13 mouse cellular contexts compared by ENCODE assay signal in genomic region chr2:75670446-75671336, GRCm38 (mm10). TPM values are rescaled to one million over a fixed set of nuclear protein-coding genes. Genes with fewer than 3 reads are reported as not detected.
DNase-seq lines count a peak whose midpoint lies in the region; ATAC-seq and TF ChIP-seq lines count a peak whose summit lies in the region.
"Had no signal": no experiment of that assay in that cellular context is flagged by ENCODE, and none has a peak within 500 bp of the region (broad histone marks: within the 10 kb centered on the region; RNA-seq: fewer than 3 reads in every experiment).

No protein-coding gene starts in this region.

- H3K4me2 ChIP-seq in lung, postnatal 0 days (replicated peaks; ENCODE audit: low read depth, low read length) = no peak overlapping the region
- H3K4me2 ChIP-seq in intestine, embryonic 15.5 days (replicated peaks) = no peak overlapping the region
- H3K4me2 ChIP-seq: embryonic facial prominence, embryonic 15.5 days; midbrain, embryonic 13.5 days; neural tube, embryonic 12.5 days had no signal

- TF ChIP-seq EP300 in heart, adult 2 months (IDR thresholded peaks at IDR 0.05; ENCODE audit: insufficient read depth, low read depth, low read length) = no peak
- TF ChIP-seq EP300 in lung, postnatal 0 days (IDR thresholded peaks at IDR 0.05) = no peak

- TF ChIP-seq CTCF in heart, adult 2 months (IDR thresholded peaks at IDR 0.05) = peak; percentile 31
- TF ChIP-seq CTCF in lung, postnatal 0 days (IDR thresholded peaks at IDR 0.05) = peak; percentile 30; the same call in 1 of the 2 replicates

- no peak overlapping the region for H3K27ac ChIP-seq in heart, adult 2 months
- no peak overlapping the region for H3K27ac ChIP-seq in lung, postnatal 0 days (ENCODE audit: low read length)
- H3K27ac ChIP-seq in intestine, embryonic 15.5 days = no peak overlapping the region
- H3K27ac ChIP-seq: embryonic facial prominence, embryonic 15.5 days; midbrain, embryonic 13.5 days; neural tube, embryonic 12.5 days had no signal

- ATAC-seq in lung, postnatal 0 days = no peak
- ATAC-seq in intestine, embryonic 15.5 days = 0 out of 2 replicates have a peak, but pooled peaks have one; percentile 5
- ATAC-seq: midbrain, embryonic 13.5 days had no signal

- TF ChIP-seq POLR2A in heart, adult 2 months (IDR thresholded peaks at IDR 0.05; ENCODE audit: insufficient read depth, low read depth, low read length) = no peak

- H3K9ac ChIP-seq in heart, adult 2 months (ENCODE audit: low read depth, low read length) = no peak overlapping the region
- H3K9ac ChIP-seq in lung, postnatal 0 days (replicated peaks; ENCODE audit: low read depth) = no peak overlapping the region
- H3K9ac ChIP-seq in intestine, embryonic 15.5 days = no peak overlapping the region
- H3K9ac ChIP-seq: embryonic facial prominence, embryonic 15.5 days; midbrain, embryonic 13.5 days; neural tube, embryonic 12.5 days had no signal

- intact Hi-C loops in heart, adult 2 months (cut with DNase I) = no loop called here
- intact Hi-C loops in left cerebral cortex, postnatal 25 days (cut with DNase I) = loop anchor here (5.0 kb wide), 1 partner anchor 107 kb away; no protein-coding TSS in a partner anchor

- no peak for DNase-seq in heart, adult 2 months
- DNase-seq in heart, adult 8-10 months (ENCODE audit: low spot score) = no peak
- DNase-seq in lung, postnatal 0 days (ENCODE audit: low spot score) = no peak
- no peak for DNase-seq in lung, adult 18-20 months
- DNase-seq in left cerebral cortex, postnatal 25 days (ENCODE audit: low spot score in 2 of 2) = no peak
- DNase-seq in urinary bladder, postnatal 36 days (ENCODE audit: low spot score in 2 of 2) = no peak
- DNase-seq: cerebellum, adult 2 months; heart, postnatal 36 days; thymus, postnatal 14 days had no signal

- H3K9me3 ChIP-seq in lung, postnatal 0 days (ENCODE audit: low read length) = no peaks in the 10 kb centered on the region
- no peaks in the 10 kb centered on the region for H3K9me3 ChIP-seq in intestine, embryonic 15.5 days
- H3K9me3 ChIP-seq: embryonic facial prominence, embryonic 15.5 days; midbrain, embryonic 13.5 days; neural tube, embryonic 12.5 days had no signal

- no peaks in the 10 kb centered on the region for H3K4me1 ChIP-seq in heart, adult 2 months (ENCODE audit: control insufficient read depth, insufficient read depth, low read length)
- no peaks in the 10 kb centered on the region for H3K4me1 ChIP-seq in lung, postnatal 0 days (ENCODE audit: insufficient read depth, low read depth, low read length)
- no peaks in the 10 kb centered on the region for H3K4me1 ChIP-seq in intestine, embryonic 15.5 days (replicated peaks)
- H3K4me1 ChIP-seq: embryonic facial prominence, embryonic 15.5 days; midbrain, embryonic 13.5 days; neural tube, embryonic 12.5 days had no signal

- no peak overlapping the region for H3K4me3 ChIP-seq in heart, adult 2 months
- no peak overlapping the region for H3K4me3 ChIP-seq in lung, postnatal 0 days (ENCODE audit: low read depth, low read length)
- no peak overlapping the region for H3K4me3 ChIP-seq in intestine, embryonic 15.5 days (replicated peaks)
- H3K4me3 ChIP-seq: embryonic facial prominence, embryonic 15.5 days; midbrain, embryonic 13.5 days; neural tube, embryonic 12.5 days had no signal

- H3K36me3 ChIP-seq in heart, adult 2 months (ENCODE audit: control insufficient read depth, insufficient read depth, low read length) = peaks cover under 1% of the 10 kb centered on the region
- 0 out of 2 replicates have a peak, but pooled peaks cover 6% of the 10 kb centered on the region for H3K36me3 ChIP-seq in lung, postnatal 0 days (ENCODE audit: insufficient read depth, low read length)
- H3K36me3 ChIP-seq in intestine, embryonic 15.5 days = peaks cover 3% of the 10 kb centered on the region; the same call in 1 of the 2 replicates

- no peaks in the 10 kb centered on the region for H3K27me3 ChIP-seq in heart, adult 2 months (ENCODE audit: control insufficient read depth, insufficient read depth, low read length)
- no peaks in the 10 kb centered on the region for H3K27me3 ChIP-seq in lung, postnatal 0 days (replicated peaks; ENCODE audit: insufficient read depth, low read length)
- no peaks in the 10 kb centered on the region for H3K27me3 ChIP-seq in intestine, embryonic 15.5 days (replicated peaks)
- H3K27me3 ChIP-seq: embryonic facial prominence, embryonic 15.5 days; midbrain, embryonic 13.5 days; neural tube, embryonic 12.5 days had no signal

- H3K79me2 ChIP-seq in heart, adult 2 months (replicated peaks; ENCODE audit: control insufficient read depth, insufficient read depth, low read length) = no peaks in the 10 kb centered on the region

- WGBS in heart, adult 2 months = 80% methylated on average over 6 of the region's 6 CpGs
- 74% methylated on average over 6 of the region's 6 CpGs for WGBS in lung, postnatal 0 days
- WGBS in intestine, embryonic 15.5 days = 75% methylated on average over 6 of the region's 6 CpGs

RNA-seq across cellular contexts. Expression of gene Hnrnpa3, which starts 11.6 kb away (rescaled TPM):
- total RNA-seq in heart, adult 2 months (2021) = 100 to 1,000 TPM; 177 to 180 TPM
- polyA plus RNA-seq in heart, adult 2 months (2012; rRNA removed) = 18.5 and 44.9 TPM in 2 replicates
- 100 to 1,000 TPM; 132 to 185 (median 159) TPM for total RNA-seq in heart, adult 8-10 months (2022)
- 114 and 129 TPM in 2 replicates for polyA plus RNA-seq in lung, postnatal 0 days (2015; fragmentation: Nextera tagmentation; extraction: Ambion mirVana)
- polyA plus RNA-seq in intestine, embryonic 15.5 days (2015; fragmentation: Nextera tagmentation; extraction: Ambion mirVana) = 280 and 299 TPM in 2 replicates
- 100 to 1,000 TPM; 279 to 295 TPM for total RNA-seq in left cerebral cortex, postnatal 25 days (2021)

RNA-seq across cellular contexts. Expression of gene Nfe2l2, which starts 33.8 kb away (rescaled TPM):
- total RNA-seq in heart, adult 2 months (2021) = 10 to 100 TPM; 56.2 to 67.1 TPM
- 36.5 and 52.4 TPM in 2 replicates for polyA plus RNA-seq in heart, adult 2 months (2012; rRNA removed)
- total RNA-seq in heart, adult 8-10 months (2022) = 10 to 100 TPM; 57.9 to 75.1 (median 64.5) TPM
- polyA plus RNA-seq in lung, postnatal 0 days (2015; fragmentation: Nextera tagmentation; extraction: Ambion mirVana) = 116 and 151 TPM in 2 replicates
- 89.3 and 93.6 TPM in 2 replicates for polyA plus RNA-seq in intestine, embryonic 15.5 days (2015; fragmentation: Nextera tagmentation; extraction: Ambion mirVana)
- total RNA-seq in left cerebral cortex, postnatal 25 days (2021) = 10 to 100 TPM; 11.5 to 12.1 TPM

Comparison
In these comparisons a context has a peak if more than half of its experiments do, and no peak if none do; other contexts are left out.
1. RNA of gene Nfe2l2, which starts 33.8 kb away (total RNA-seq): 57.9 to 75.1 TPM in heart, adult 8-10 months and 56.2 to 67.1 TPM in heart, adult 2 months; 11.5 to 12.1 TPM in left cerebral cortex, postnatal 25 days; every median in the first group is over 4 times any median in the second.